Mouse (Mus musculus) bone marrow, adult 2 months (tissue): ENCODE data around the gene Gm5475.

Experiments used
- CTCF ChIP-seq: fragments of 200-500 bp; IDR thresholded peaks from 2 replicates; pipeline ENCODE4 v1.5.1; 2011; ENCODE audit warnings: low read length, control low read depth; ENCODE audit not compliant: control insufficient read depth, insufficient read depth
- POLR2A ChIP-seq: fragments of 200-500 bp; IDR thresholded peaks from 2 replicates; pipeline ENCODE4 v1.6.1; 2011; ENCODE audit warnings: low read depth, mild to moderate bottlenecking, control low read depth, low read length, borderline replicate concordance; ENCODE audit not compliant: control insufficient read depth

DNA sequence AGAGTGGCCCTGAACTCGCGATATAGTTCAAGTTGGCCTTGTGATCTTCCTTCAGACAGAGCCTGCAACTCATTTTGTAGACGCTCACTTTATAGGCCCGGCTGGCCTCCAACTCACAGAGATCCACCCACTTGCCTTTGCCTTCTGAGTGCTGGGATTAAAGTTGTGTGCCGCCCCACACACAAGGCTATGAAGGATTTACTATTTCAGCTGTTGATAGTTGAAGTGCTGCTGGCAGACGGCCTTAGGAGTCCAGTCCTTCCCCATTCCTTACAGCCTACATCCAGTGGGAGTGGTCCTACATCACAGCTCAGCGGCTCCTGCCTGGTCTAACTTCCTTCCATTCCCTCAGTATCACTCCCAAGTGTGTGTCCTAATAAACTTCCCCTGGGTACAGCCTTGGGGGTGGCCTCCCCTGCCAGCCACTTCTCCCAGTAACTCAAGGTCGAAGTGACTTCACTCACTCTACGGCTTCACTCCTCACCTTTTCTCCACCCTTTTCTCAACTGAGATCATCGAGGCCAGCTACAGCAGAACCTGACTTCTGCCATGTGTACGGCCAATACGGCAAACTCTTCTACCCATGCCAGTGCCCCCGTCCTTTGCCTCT, 6.5 kb downstream of the Gm5475 start:
- TF ChIP-seq CTCF (no peak), POLR2A (no peak)
